Mouse (Mus musculus) naive thymus-derived CD4-positive, alpha-beta T cell, adult 2 months (primary cell): ENCODE results near the gene Kremen1.

Source experiments
- DNase-seq: peaks from one replicate; pipeline ENCODE4 v3.0.0-alpha.2; 2011; ENCODE audit warnings: low read depth

The Kremen1 gene

GRCm38 (mm10) chr11:5265764-5266163, 4.4 kb upstream of the Kremen1 start:
- no peak for DNase-seq

GRCm38 (mm10) chr11:5263078-5263730, 1.8 kb upstream of the Kremen1 start:
- DNase-seq: no peak

GRCm38 (mm10) chr11:5260942-5261459, 357 bp downstream of the Kremen1 start:
- DNase-seq: peak; percentile 69

- DNase-seq: peak; percentile 76
Observed at GRCm38 (mm10) chr11:5259944-5260598, 1.3 kb downstream of the Kremen1 start.

GRCm38 (mm10) chr11:5258036-5258435, 3.3 kb downstream of the Kremen1 start:
- DNase-seq: no peak

- DNase-seq: no peak
Observed at GRCm38 (mm10) chr11:5257151-5257862, 4.1 kb downstream of the Kremen1 start.

- no peak for DNase-seq
Observed at GRCm38 (mm10) chr11:5255509-5256014, 5.8 kb downstream of the Kremen1 start.

- DNase-seq: peak; percentile 29
Observed at GRCm38 (mm10) chr11:5254016-5254415, 7.3 kb downstream of the Kremen1 start.

GRCm38 (mm10) chr11:5253528-5253927, 7.8 kb downstream of the Kremen1 start:
- DNase-seq: peak; percentile 56

- DNase-seq: no peak
Observed at GRCm38 (mm10) chr11:5252727-5253126, 8.6 kb downstream of the Kremen1 start.

GRCm38 (mm10) chr11:5251112-5251511, 10.2 kb downstream of the Kremen1 start:
- DNase-seq: no peak

- DNase-seq: no peak
Observed at GRCm38 (mm10) chr11:5248200-5248599, 13.2 kb downstream of the Kremen1 start.

GRCm38 (mm10) chr11:5245431-5245830, 15.9 kb downstream of the Kremen1 start:
- no peak for DNase-seq

GRCm38 (mm10) chr11:5244749-5245130, 16.6 kb downstream of the Kremen1 start:
- no peak for DNase-seq

GRCm38 (mm10) chr11:5243812-5244748, 17.3 kb downstream of the Kremen1 start:
- DNase-seq: no peak

GRCm38 (mm10) chr11:5243208-5243607, 18.1 kb downstream of the Kremen1 start:
- no peak for DNase-seq

GRCm38 (mm10) chr11:5242158-5242557, 19.2 kb downstream of the Kremen1 start:
- DNase-seq: no peak

- peak; percentile 35 for DNase-seq
Observed at GRCm38 (mm10) chr11:5239706-5240690, 21.4 kb downstream of the Kremen1 start.

- DNase-seq: peak; percentile 29
Observed at GRCm38 (mm10) chr11:5219910-5220447, 41.4 kb downstream of the Kremen1 start.

- DNase-seq: peak; percentile 50
Observed at GRCm38 (mm10) chr11:5219371-5219770, 42.0 kb downstream of the Kremen1 start.
